Mouse (Mus musculus) megakaryocyte-erythroid progenitor cell, adult 5-6 weeks (primary cell): ENCODE results near the gene Atl3. TPM values are rescaled to one million over a fixed set of nuclear protein-coding genes. Genes with fewer than 3 reads are reported as not detected.

Experiments
- total RNA-seq, 2 experiments: library from RNA; stranded (forward) in 1 of 2; stranded (reverse) in 1 of 2; fragments of 200-1000, 215-1000 nt in 1 of 2; fragments of >200 nt in 1 of 2; fragmentation: Nextera tagmentation in 1 of 2; gene quantifications; 2 replicates each; pipeline ENCODE4 v1.2.3; 2014 to 2017

The Atl3 gene
- total RNA-seq, 2 experiments from 2014 or later, result 59.2 to 73.8 TPM

Other genes starting within 250 kb of the Atl3 start
- 5.0 and 5.4 TPM in 2 replicates for gene Rcor2, start 226.7 kb upstream of the Atl3 start, total RNA-seq (2014; fragmentation: Nextera tagmentation)
- gene Rcor2, start 226.7 kb upstream of the Atl3 start, total RNA-seq (2017), result 4.0 and 19.5 TPM in 2 replicates
- gene Mark2, start 152.2 kb upstream of the Atl3 start, total RNA-seq (2014; fragmentation: Nextera tagmentation), result 57.1 and 106 TPM in 2 replicates
- 14.6 and 28.7 TPM in 2 replicates for gene Mark2, start 152.2 kb upstream of the Atl3 start, total RNA-seq (2017)
- gene Spindoc, start 111.0 kb upstream of the Atl3 start, total RNA-seq (2014; fragmentation: Nextera tagmentation), result 15.7 and 23.7 TPM in 2 replicates
- 6.2 and 15.9 TPM in 2 replicates for gene Spindoc, start 111.0 kb upstream of the Atl3 start, total RNA-seq (2017)
- gene 2700081O15Rik, start 76.4 kb upstream of the Atl3 start, total RNA-seq (2014; fragmentation: Nextera tagmentation), result 4.6 and 9.4 TPM in 2 replicates
- 3.0 and 7.0 TPM in 2 replicates for gene 2700081O15Rik, start 76.4 kb upstream of the Atl3 start, total RNA-seq (2017)
- 79.7 and 98.2 TPM in 2 replicates for gene Rtn3, start 10.8 kb upstream of the Atl3 start, total RNA-seq (2014; fragmentation: Nextera tagmentation)
- 54.8 and 58.5 TPM in 2 replicates for gene Rtn3, start 10.8 kb upstream of the Atl3 start, total RNA-seq (2017)
- 29.6 and 32.5 TPM in 2 replicates for gene Pla2g16, start 63.4 kb downstream of the Atl3 start, total RNA-seq (2014; fragmentation: Nextera tagmentation)
- 25.6 and 37.9 TPM in 2 replicates for gene Pla2g16, start 63.4 kb downstream of the Atl3 start, total RNA-seq (2017)
- not detected in 2 replicates for gene Lgals12, start 113.2 kb downstream of the Atl3 start, total RNA-seq (2014; fragmentation: Nextera tagmentation)
- gene Lgals12, start 113.2 kb downstream of the Atl3 start, total RNA-seq (2017), result not detected in 2 replicates
- gene Hrasls5, start 118.5 kb downstream of the Atl3 start, total RNA-seq (2014; fragmentation: Nextera tagmentation), result not detected in 2 replicates
- gene Hrasls5, start 118.5 kb downstream of the Atl3 start, total RNA-seq (2017), result not detected in 2 replicates
- not detected in 2 replicates for gene Slc22a19, start 217.3 kb downstream of the Atl3 start, total RNA-seq (2014; fragmentation: Nextera tagmentation)
- gene Slc22a19, start 217.3 kb downstream of the Atl3 start, total RNA-seq (2017), result not detected in 2 replicates